Mouse (Mus musculus) limb, embryonic 12.5 days (tissue): ENCODE data around the gene Mbnl1. TPM values are rescaled to one million over a fixed set of nuclear protein-coding genes. Genes with fewer than 3 reads are reported as not detected.
"Not testable (repeated sequence)": the region's sequence is repeated elsewhere in the genome, so short reads cannot be mapped to it uniquely, and the experiment has no call there.

ENCODE experiments used
- ATAC-seq: fragments of 200-750 bp; cut with Nextera tagmentation; 2 replicates; pipeline ENCODE4 v1.8.0; 2017; ENCODE audit warnings: low read depth, moderate TSS enrichment; ENCODE audit not compliant: insufficient number of reproducible peaks, insufficient read depth, low FRiP score, low TSS enrichment
- H3K27ac ChIP-seq: fragments of 300-500 bp; sonication (generic); 2 replicates; pipeline ENCODE4 v1.5.1; 2016; ENCODE audit warnings: mild to moderate bottlenecking, moderate library complexity
- H3K27me3 ChIP-seq: fragments of 300-500 bp; sonication (generic); 2 replicates; pipeline ENCODE4 v1.6.1; 2016; ENCODE audit warnings: mild to moderate bottlenecking, moderate library complexity
- H3K36me3 ChIP-seq: fragments of 300-500 bp; sonication (generic); 2 replicates; pipeline ENCODE4 v1.6.1; 2016; ENCODE audit warnings: mild to moderate bottlenecking, moderate library complexity
- H3K4me1 ChIP-seq: fragments of 300-500 bp; sonication (generic); replicated peaks from 2 replicates; pipeline ENCODE4 v1.6.1; 2016
- H3K4me2 ChIP-seq: fragments of 300-500 bp; sonication (generic); 2 replicates; pipeline ENCODE4 v1.6.1; 2016; ENCODE audit warnings: mild to moderate bottlenecking, moderate library complexity
- H3K4me3 ChIP-seq: fragments of 300-500 bp; sonication (generic); replicated peaks from 2 replicates; pipeline ENCODE4 v1.5.1; 2016; ENCODE audit warnings: mild to moderate bottlenecking
- H3K9ac ChIP-seq: fragments of 300-500 bp; sonication (generic); replicated peaks from 2 replicates; pipeline ENCODE4 v1.6.1; 2016; ENCODE audit warnings: mild to moderate bottlenecking, moderate library complexity
- H3K9me3 ChIP-seq: fragments of 300-500 bp; sonication (generic); 2 replicates; pipeline ENCODE4 v1.6.1; 2016; ENCODE audit warnings: mild to moderate bottlenecking, moderate library complexity
- WGBS: fragments of 180-500 bp; shearing (Covaris S2); methylation state at CpG from one replicate; pipeline ENCODE4 v1.1.7; 2016; 5-methylcytosine and 5-hydroxymethylcytosine counted together
- polyA plus RNA-seq: library from polyadenylated mRNA; unstranded; fragments of >200 nt; fragmentation: Nextera tagmentation; extraction: Ambion mirVana; gene quantifications from 2 replicates; pipeline ENCODE4 v1.2.1, GENCODE M21; 2016

The Mbnl1 gene
- polyA plus RNA-seq, 1 experiment from 2014 or later: 61.2 TPM

- ATAC-seq: no peak
- H3K36me3 ChIP-seq: no peaks in the 10 kb centered on the region
- WGBS: 94% methylated on average over 3 of the region's 3 CpGs
Measured at GRCm38 (mm10) chr3:60474654-60474972, 2.0 kb downstream of the Mbnl1 start.

DNA sequence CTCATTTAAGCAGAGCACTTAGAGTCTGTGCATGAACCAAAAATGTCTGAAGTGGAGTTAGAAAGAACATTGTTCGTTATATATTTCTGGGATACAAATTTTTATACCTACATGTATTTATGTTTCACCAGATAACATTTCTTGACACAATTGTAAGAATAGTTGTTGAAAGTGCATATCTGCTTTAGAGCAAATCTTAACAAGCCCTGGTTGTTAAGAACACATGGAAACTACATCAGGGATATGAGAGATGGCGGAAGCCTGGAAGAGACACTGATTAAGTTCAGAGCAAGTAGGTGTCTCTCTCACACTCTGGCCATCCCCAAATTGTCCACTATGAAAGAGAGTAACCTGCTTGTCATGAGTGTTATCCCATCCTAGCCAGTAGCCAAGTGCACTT lies 2.4 kb downstream of the Mbnl1 start:
- no peaks in the 10 kb centered on the region for H3K9me3 ChIP-seq

More at GRCm38 (mm10) chr3:60474654-60474972, 2.0 kb downstream of the Mbnl1 start:
- Histone ChIP-seq H3K27ac (no peak overlapping the region), H3K4me2 (no peak overlapping the region), H3K9ac (no peak overlapping the region), H3K4me1 (no peaks in the 10 kb centered on the region), H3K27me3 (no peaks in the 10 kb centered on the region), H3K4me3 (no peak overlapping the region), H3K9me3 (no peaks in the 10 kb centered on the region)

GRCm38 (mm10) chr3:60476751-60477255 lies 4.2 kb downstream of the Mbnl1 start:
- no peaks in the 10 kb centered on the region for H3K4me1 ChIP-seq
- no peaks in the 10 kb centered on the region for H3K9me3 ChIP-seq
- no peaks in the 10 kb centered on the region for H3K36me3 ChIP-seq
- no peak for ATAC-seq
- H3K27ac ChIP-seq: no peak overlapping the region
- H3K9ac ChIP-seq: no peak overlapping the region
- H3K4me2 ChIP-seq: no peak overlapping the region
- no peaks in the 10 kb centered on the region for H3K27me3 ChIP-seq
- H3K4me3 ChIP-seq: no peak overlapping the region
- 83% methylated on average over 6 of the region's 6 CpGs for WGBS

More for the DNA sequence above, 2.4 kb downstream of the Mbnl1 start:
- Histone ChIP-seq H3K9ac (no peak overlapping the region), H3K27me3 (no peaks in the 10 kb centered on the region), H3K4me1 (no peaks in the 10 kb centered on the region), H3K27ac (no peak overlapping the region), H3K36me3 (no peaks in the 10 kb centered on the region), H3K4me3 (no peak overlapping the region), H3K4me2 (no peak overlapping the region)
- ATAC-seq: no peak
- WGBS: 90% methylated on average over 2 of the region's 2 CpGs

- H3K9me3 ChIP-seq: no peaks in the 10 kb centered on the region
- no peak overlapping the region for H3K9ac ChIP-seq
- H3K27me3 ChIP-seq: no peaks in the 10 kb centered on the region
- H3K4me3 ChIP-seq: no peak overlapping the region
- no peak overlapping the region for H3K4me2 ChIP-seq
- no peaks in the 10 kb centered on the region for H3K36me3 ChIP-seq
- no peak for ATAC-seq
- 42% methylated on average over 2 of the region's 2 CpGs for WGBS
- no peak overlapping the region for H3K27ac ChIP-seq
- H3K4me1 ChIP-seq: no peaks in the 10 kb centered on the region
Measured at GRCm38 (mm10) chr3:60478433-60478832, 5.8 kb downstream of the Mbnl1 start.

DNA sequence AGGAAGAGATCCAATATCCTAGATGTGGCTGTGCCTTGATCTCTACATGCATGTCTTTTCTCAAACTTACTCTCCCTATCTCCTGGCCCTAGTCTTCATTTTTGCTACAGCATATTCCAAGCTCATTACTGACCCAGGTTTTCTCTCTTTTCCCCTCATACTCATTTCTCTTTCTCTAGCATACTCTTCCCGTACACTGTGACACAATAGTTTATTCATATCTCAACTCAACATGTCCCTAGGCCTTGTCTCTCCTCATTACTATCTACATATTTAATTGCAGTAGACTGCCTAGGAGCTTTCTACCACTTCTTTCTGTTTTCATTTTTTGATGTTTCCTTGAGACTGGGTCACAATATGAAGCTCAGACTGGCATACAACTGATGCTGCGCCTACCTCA lies 8.1 kb downstream of the Mbnl1 start:
- no peak for ATAC-seq
- WGBS: 92% methylated on average over 2 of the region's 2 CpGs
- no peak overlapping the region for H3K27ac ChIP-seq

DNA sequence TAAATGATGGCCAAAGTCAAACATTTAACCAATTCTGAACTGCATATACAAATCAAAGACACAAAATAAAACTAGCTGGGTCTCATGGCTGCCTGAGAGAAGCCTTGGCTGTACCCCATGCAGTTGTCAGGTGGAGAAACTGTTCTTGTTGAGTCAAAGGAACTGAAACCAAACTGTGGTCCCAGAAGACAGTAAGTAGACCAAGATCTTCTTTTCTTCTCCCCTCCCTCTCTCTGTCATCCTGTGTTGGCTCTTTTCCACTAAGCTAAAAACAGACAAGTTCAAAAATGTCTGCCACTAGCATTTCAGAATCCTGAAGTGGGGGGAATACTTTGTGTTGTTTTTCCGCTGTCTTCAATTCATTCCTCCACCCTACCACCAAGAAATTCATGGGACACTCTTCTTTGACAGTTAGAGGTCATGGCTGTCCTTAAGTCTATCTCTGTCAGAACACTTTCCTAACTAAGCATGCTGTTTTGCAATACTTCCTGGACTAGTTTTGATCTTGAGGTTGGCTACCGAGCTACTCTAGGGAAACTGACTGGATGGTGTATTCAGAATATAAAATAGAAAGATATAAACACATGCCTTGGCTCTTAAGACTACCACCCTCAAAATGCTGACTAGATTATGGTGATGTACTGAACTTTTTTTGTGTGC lies 9.2 kb downstream of the Mbnl1 start:
- Histone ChIP-seq H3K9me3 (no peaks in the 10 kb centered on the region), H3K4me3 (no peak overlapping the region)

More for the DNA sequence above, 8.1 kb downstream of the Mbnl1 start:
- H3K9ac ChIP-seq: no peak overlapping the region
- H3K27me3 ChIP-seq: no peaks in the 10 kb centered on the region
- H3K36me3 ChIP-seq: no peaks in the 10 kb centered on the region
- no peaks in the 10 kb centered on the region for H3K9me3 ChIP-seq
- no peak overlapping the region for H3K4me2 ChIP-seq
- H3K4me3 ChIP-seq: no peak overlapping the region
- peaks cover 10% of the 10 kb centered on the region for H3K4me1 ChIP-seq

GRCm38 (mm10) chr3:60483305-60483704 lies 10.7 kb downstream of the Mbnl1 start:
- Histone ChIP-seq H3K36me3 (no peaks in the 10 kb centered on the region), H3K27me3 (no peaks in the 10 kb centered on the region), H3K4me3 (no peak overlapping the region), H3K9me3 (no peaks in the 10 kb centered on the region), H3K4me1 (peaks cover 10% of the 10 kb centered on the region), H3K9ac (no peak overlapping the region), H3K4me2 (no peak overlapping the region), H3K27ac (no peak overlapping the region)
- no peak for ATAC-seq

More for the DNA sequence above, 9.2 kb downstream of the Mbnl1 start:
- peaks cover 10% of the 10 kb centered on the region for H3K4me1 ChIP-seq
- no peak overlapping the region for H3K4me2 ChIP-seq
- no peak overlapping the region for H3K9ac ChIP-seq
- ATAC-seq: no peak
- no peaks in the 10 kb centered on the region for H3K27me3 ChIP-seq
- H3K36me3 ChIP-seq: no peaks in the 10 kb centered on the region
- H3K27ac ChIP-seq: no peak overlapping the region
- 94% methylated on average over 2 of the region's 2 CpGs for WGBS

GRCm38 (mm10) chr3:60485987-60486712 lies 13.5 kb downstream of the Mbnl1 start:
- WGBS: 89% methylated on average over 4 of the region's 4 CpGs
- no peaks in the 10 kb centered on the region for H3K9me3 ChIP-seq
- no peak overlapping the region for H3K9ac ChIP-seq
- H3K27ac ChIP-seq: no peak overlapping the region
- H3K36me3 ChIP-seq: no peaks in the 10 kb centered on the region
- H3K4me3 ChIP-seq: no peak overlapping the region
- no peak for ATAC-seq
- H3K4me2 ChIP-seq: no peak overlapping the region
- peaks cover 10% of the 10 kb centered on the region for H3K4me1 ChIP-seq
- no peaks in the 10 kb centered on the region for H3K27me3 ChIP-seq

GRCm38 (mm10) chr3:60486713-60487170 lies 14.1 kb downstream of the Mbnl1 start:
- no peak overlapping the region for H3K9ac ChIP-seq
- no peaks in the 10 kb centered on the region for H3K27me3 ChIP-seq
- no peak for ATAC-seq
- H3K4me1 ChIP-seq: peaks cover 10% of the 10 kb centered on the region
- WGBS: 80% methylated on average over 3 of the region's 3 CpGs
- no peaks in the 10 kb centered on the region for H3K9me3 ChIP-seq
- no peak overlapping the region for H3K27ac ChIP-seq
- no peak overlapping the region for H3K4me3 ChIP-seq
- H3K4me2 ChIP-seq: no peak overlapping the region
- no peaks in the 10 kb centered on the region for H3K36me3 ChIP-seq

GRCm38 (mm10) chr3:60489509-60489908 lies 16.9 kb downstream of the Mbnl1 start:
- H3K4me3 ChIP-seq: no peak overlapping the region
- H3K36me3 ChIP-seq: no peaks in the 10 kb centered on the region
- H3K9ac ChIP-seq: no peak overlapping the region
- H3K27me3 ChIP-seq: no peaks in the 10 kb centered on the region
- 95% methylated on average over 6 of the region's 6 CpGs for WGBS
- ATAC-seq: no peak
- H3K4me2 ChIP-seq: no peak overlapping the region
- H3K4me1 ChIP-seq: peaks cover 4% of the 10 kb centered on the region
- H3K27ac ChIP-seq: no peak overlapping the region
- H3K9me3 ChIP-seq: no peaks in the 10 kb centered on the region

DNA sequence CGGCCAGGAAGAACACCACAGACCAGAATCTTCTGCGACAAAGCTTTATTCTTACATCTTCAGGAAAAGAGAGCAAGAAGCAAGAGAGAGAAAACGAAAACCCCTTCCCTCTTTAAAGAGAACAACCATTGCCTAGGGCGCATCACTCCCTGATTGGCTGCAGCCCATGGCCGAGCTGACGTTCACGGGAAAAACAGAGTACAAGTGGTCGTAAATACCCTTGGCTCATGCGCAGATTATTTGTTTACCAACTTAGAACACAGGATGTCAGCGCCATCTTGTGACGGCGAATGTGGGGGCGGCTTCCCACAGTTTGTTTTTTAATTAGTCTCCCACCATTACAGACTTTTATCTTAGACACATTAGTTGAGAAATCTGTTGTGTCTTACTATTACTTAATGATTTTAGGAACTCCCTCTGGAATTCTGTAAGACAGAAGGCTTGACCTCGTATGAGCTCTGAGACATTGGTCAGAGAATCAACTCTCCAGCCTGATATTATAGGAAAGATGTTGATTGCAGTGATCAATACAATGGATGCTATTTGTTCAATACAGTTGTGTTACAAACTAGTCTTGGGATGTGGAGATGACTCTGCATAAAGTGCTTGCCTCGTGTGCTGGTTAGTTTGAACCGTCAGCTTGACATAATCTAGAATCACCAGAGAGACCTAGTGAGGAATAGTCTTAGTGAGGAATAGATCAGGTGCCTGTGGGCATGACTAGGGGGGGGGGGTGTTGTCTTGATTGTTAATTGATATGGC lies 22.3 kb downstream of the Mbnl1 start:
- not testable (repeated sequence) for H3K4me2 ChIP-seq, H3K36me3 ChIP-seq, H3K27me3 ChIP-seq, H3K9me3 ChIP-seq, ATAC-seq, H3K27ac ChIP-seq, H3K4me3 ChIP-seq, H3K9ac ChIP-seq, H3K4me1 ChIP-seq
- 59% methylated on average over 8 of the region's 16 CpGs for WGBS
